Mouse (Mus musculus): Measurements from ENCODE around the gene Map1a. TPM values are rescaled to one million over a fixed set of nuclear protein-coding genes. Genes with fewer than 3 reads are reported as not detected.

Map1a gene
- 0.01 and 0.30 TPM in 2 replicates for polyA plus RNA-seq (2012)

DNA sequence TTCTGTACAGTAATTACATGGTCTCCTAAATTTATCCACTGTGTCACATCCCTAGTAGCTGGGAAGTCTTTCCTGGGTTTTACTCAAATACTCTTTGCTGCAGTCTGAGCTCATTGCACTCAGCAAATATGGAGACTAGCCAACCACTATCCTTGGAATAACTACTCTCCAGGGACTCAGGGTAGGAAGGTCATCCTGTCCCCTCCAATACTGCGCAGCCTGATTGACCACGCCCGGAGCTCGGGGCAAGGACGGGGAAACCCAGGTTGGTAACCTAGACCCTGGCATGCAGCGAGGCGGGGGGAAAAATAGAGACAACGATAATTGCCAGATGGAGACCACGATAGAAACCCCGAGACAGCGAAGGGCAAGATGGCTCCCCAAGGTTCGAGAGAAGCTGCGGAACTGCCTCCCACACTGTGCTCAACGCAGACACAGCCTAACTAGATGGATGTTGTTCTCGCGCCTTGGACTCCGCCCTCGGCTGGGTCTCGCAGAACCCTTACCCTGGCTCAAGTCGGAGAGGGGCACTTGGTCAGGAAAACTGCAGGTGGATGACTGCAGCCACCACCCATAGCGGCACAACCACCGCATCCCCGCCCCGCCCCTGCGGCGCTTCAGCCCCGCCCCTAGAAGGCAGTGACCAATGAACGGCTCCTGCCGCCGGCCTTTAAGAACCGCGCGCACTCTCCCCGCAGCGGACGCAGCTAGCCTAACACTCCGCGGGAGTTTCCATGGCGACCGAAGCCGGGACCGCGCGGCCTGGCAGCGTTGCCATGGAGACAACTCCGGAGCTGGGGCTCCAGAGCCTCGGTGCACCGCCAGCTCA lies at the start of gene Map1a:
TSS of gene Map1a (plus strand) at position 700 of the 829 bp plus-strand sequence.

DNA sequence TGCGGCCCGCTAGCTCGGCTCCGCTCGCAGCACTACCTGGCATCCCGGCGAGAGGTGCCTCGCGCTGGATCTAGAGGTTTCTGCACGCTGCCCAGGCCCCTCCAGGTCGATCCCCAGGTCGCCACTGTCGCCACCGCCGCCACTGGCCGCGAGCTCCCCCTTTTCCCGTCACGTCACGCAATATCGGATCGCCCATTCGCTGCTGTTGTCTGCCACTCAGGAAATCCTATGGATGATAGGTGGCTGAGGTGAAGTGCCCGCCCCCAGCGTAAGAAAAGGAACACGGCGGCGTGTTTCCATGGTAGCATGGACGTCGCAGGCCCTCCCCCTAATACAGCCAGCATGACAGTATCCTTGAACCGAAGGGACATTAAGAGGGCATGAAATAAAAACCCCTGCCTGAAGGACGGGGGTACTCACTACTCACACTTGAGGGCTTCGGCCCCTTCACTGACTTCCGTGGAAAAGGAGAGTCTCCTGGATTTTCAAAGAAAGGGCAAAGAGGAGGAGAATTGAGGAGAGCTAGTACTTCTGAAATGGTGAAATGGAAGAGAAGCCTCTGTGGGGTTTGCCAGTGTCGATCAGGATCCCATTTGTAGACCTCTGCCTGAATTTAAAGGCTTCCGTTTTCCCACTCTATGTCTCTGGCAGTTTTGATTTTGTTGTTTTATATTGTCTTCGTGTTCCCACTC lies 18.0 kb upstream of the Map1a start, which contains the start of gene Trp53bp1:
TSS of gene Trp53bp1 (minus strand) at position 172 of the 692 bp plus-strand sequence.

DNA sequence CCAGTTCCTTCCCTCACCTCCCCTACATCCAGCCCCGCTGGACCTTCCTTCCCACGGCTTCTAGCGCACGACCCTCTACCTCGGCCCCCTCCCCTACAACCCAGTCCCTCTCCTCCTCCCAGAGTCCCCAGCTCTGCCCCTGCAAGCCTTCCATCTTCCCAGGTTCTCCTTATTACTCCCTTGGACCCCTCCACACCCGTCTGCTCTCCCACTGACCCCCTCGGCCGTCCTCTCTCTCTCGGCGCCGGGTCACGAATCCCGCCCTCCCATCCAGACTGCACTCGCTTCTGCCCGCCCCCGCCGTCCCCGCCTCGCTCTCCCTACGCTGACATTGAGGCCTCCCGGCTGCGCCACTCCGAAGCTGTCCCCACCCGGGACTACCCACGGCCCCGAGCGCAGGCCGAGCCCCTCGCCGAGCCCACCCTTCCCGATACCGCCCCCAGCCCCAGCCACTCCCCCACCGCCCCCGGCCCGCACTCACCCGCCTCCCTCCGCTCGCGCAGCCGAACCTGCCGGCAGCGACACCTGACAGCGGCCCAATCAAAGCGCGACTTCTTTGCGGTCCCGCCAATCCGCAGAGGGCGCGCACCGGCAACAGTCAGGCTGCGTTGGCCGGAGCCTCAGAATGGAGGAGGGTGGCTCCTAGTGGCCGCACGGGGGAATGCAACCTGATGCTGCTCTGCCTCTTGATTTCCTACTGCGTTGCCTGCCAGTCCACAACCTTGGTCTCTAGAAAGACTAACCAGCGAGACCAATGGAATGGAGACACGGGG lies 65.6 kb downstream of the Map1a start, which contains the start of gene Ppip5k1:
TSS of gene Ppip5k1 (minus strand) at position 577 of the 773 bp plus-strand sequence.

DNA sequence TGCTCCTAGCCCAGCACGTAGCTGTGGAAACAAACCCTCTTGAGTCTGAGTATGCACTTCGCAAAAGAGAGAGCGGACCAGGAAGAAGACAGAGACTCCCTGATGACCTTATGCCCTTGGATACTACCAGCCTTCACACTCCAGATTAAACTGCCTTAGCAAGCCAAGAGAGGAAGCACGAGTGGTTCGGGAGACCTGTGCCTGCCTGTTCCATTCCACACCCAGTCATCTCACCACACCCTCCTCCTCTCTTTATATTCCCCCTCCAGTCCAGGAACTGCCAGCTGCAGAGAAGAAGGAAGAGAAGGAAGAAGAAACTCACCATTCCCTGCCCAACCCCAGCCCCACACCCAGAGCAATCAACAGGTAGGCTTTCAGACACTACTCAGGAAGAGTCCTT lies 68.1 kb downstream of the Map1a start, which contains the start of gene Ckmt1:
TSS of gene Ckmt1 (plus strand) at position 221 of the 400 bp plus-strand sequence.

Other genes with a start within 250 kb of the Map1a start
- gene Tgm5, start 203.8 kb upstream of the Map1a start, polyA plus RNA-seq (2012), result not detected in 2 replicates
- gene Tgm7, start 179.8 kb upstream of the Map1a start, polyA plus RNA-seq (2012), result not detected in 2 replicates
- gene Adal, start 149.2 kb upstream of the Map1a start, polyA plus RNA-seq (2012), result 4.2 and 4.6 TPM in 2 replicates
- 7.2 and 8.4 TPM in 2 replicates for gene Lcmt2, start 148.9 kb upstream of the Map1a start, polyA plus RNA-seq (2012)
- 14.5 and 16.1 TPM in 2 replicates for gene Tubgcp4, start 118.9 kb upstream of the Map1a start, polyA plus RNA-seq (2012)
- 13.7 and 16.5 TPM in 2 replicates for gene Zscan29, start 118.5 kb upstream of the Map1a start, polyA plus RNA-seq (2012)
- 22.0 and 34.2 TPM in 2 replicates for gene Trp53bp1, start 18.2 kb upstream of the Map1a start, polyA plus RNA-seq (2012)
- 5.6 and 6.3 TPM in 2 replicates for gene Ppip5k1, start 65.8 kb downstream of the Map1a start, polyA plus RNA-seq (2012)
- not detected in 2 replicates for gene Ckmt1, start 68.1 kb downstream of the Map1a start, polyA plus RNA-seq (2012)
- 0.04 TPM in 1 of 2 replicates, not detected in the other for gene Strc, start 97.6 kb downstream of the Map1a start, polyA plus RNA-seq (2012)
- 785 and 987 TPM in 2 replicates for gene Pdia3, start 124.2 kb downstream of the Map1a start, polyA plus RNA-seq (2012)
- gene Catsper2, start 124.2 kb downstream of the Map1a start, polyA plus RNA-seq (2012), result 0.24 and 0.29 TPM in 2 replicates
- gene Ell3, start 154.7 kb downstream of the Map1a start, polyA plus RNA-seq (2012), result 0.05 TPM in 2 replicates
- gene Serf2, start 159.6 kb downstream of the Map1a start, polyA plus RNA-seq (2012), result 327 and 366 TPM in 2 replicates
- gene Hypk, start 163.7 kb downstream of the Map1a start, polyA plus RNA-seq (2012), result 73.0 and 125 TPM in 2 replicates
- 0.05 TPM in 1 of 2 replicates, not detected in the other for gene Serinc4, start 167.2 kb downstream of the Map1a start, polyA plus RNA-seq (2012)
- 3.7 and 4.6 TPM in 2 replicates for gene Mfap1b, start 184.5 kb downstream of the Map1a start, polyA plus RNA-seq (2012)
- gene Mfap1a, start 217.1 kb downstream of the Map1a start, polyA plus RNA-seq (2012), result 4.7 and 4.9 TPM in 2 replicates
- 1.2 and 1.3 TPM in 2 replicates for gene Wdr76, start 217.1 kb downstream of the Map1a start, polyA plus RNA-seq (2012)

Measured in megakaryocyte-erythroid progenitor cell, adult 5 weeks (primary cell).